Mouse (Mus musculus) cerebellum, adult 2 months (tissue): ENCODE data around the gene Ptp4a2. TPM values are rescaled to one million over a fixed set of nuclear protein-coding genes. Genes with fewer than 3 reads are reported as not detected.

Source experiments
- DNase-seq, 2 experiments: peaks; one replicate each; pipeline ENCODE4 v3.0.0; 2021
- H3K27ac ChIP-seq: fragments of 200-500 bp; 2 replicates; pipeline ENCODE4 v1.5.1; 2012; ENCODE audit warnings: low read length, control low read depth, inconsistent platforms; ENCODE audit not compliant: insufficient read depth
- H3K27me3 ChIP-seq: fragments of 200-500 bp; 2 replicates; pipeline ENCODE4 v1.6.1; 2012; ENCODE audit warnings: inconsistent platforms, mild to moderate bottlenecking, low read length, moderate library complexity; ENCODE audit not compliant: control insufficient read depth, insufficient read depth
- H3K4me1 ChIP-seq: fragments of 200-500 bp; 2 replicates; pipeline ENCODE4 v1.6.1; 2011; ENCODE audit warnings: low read length; ENCODE audit not compliant: control insufficient read depth, insufficient read depth
- H3K4me3 ChIP-seq: fragments of 200-500 bp; replicated peaks from 2 replicates; pipeline ENCODE3; 2011; ENCODE audit warnings: mild to moderate bottlenecking, low read depth, low read length, control low read depth; ENCODE audit not compliant: insufficient read depth
- CTCF ChIP-seq: fragments of 200-500 bp; IDR thresholded peaks from 2 replicates; pipeline ENCODE4 v1.5.1; 2011; ENCODE audit warnings: low read depth, mild to moderate bottlenecking, control low read depth, low read length, moderate library complexity, borderline replicate concordance; ENCODE audit not compliant: insufficient read depth
- POLR2A ChIP-seq: fragments of 200-500 bp; IDR thresholded peaks from 2 replicates; pipeline ENCODE4 v1.6.1; 2011; ENCODE audit warnings: low read length, control low read depth, borderline replicate concordance; ENCODE audit not compliant: insufficient read depth
- WGBS: fragments of 180-500 bp; shearing (Covaris S2); methylation state at CpG from one replicate; pipeline ENCODE4 v1.1.7; 2018; 5-methylcytosine and 5-hydroxymethylcytosine counted together
- polyA plus RNA-seq: library from polyadenylated mRNA; depleted of rRNA; stranded (reverse); fragments of >200 nt; gene quantifications from 2 replicates; pipeline ENCODE4 v1.2.3, GENCODE M21; 2012

Gene Ptp4a2
- polyA plus RNA-seq, 1 experiment, result 66.3 TPM

- Histone ChIP-seq H3K27me3 (no peaks in the 10 kb centered on the region), H3K4me1 (peaks cover 4% of the 10 kb centered on the region; the same call in 1 of the 2 replicates), H3K4me3 (peak overlapping the region; percentile 41), H3K27ac (no peak overlapping the region)
- TF ChIP-seq CTCF (no peak), POLR2A (no peak)
- DNase-seq, result peak; percentile 45 to 58
- 4% methylated on average over 21 of the region's 21 CpGs for WGBS
Measured at GRCm38 (mm10) chr4:129771672-129772521, 39.1 kb upstream of the Ptp4a2 start.

DNA sequence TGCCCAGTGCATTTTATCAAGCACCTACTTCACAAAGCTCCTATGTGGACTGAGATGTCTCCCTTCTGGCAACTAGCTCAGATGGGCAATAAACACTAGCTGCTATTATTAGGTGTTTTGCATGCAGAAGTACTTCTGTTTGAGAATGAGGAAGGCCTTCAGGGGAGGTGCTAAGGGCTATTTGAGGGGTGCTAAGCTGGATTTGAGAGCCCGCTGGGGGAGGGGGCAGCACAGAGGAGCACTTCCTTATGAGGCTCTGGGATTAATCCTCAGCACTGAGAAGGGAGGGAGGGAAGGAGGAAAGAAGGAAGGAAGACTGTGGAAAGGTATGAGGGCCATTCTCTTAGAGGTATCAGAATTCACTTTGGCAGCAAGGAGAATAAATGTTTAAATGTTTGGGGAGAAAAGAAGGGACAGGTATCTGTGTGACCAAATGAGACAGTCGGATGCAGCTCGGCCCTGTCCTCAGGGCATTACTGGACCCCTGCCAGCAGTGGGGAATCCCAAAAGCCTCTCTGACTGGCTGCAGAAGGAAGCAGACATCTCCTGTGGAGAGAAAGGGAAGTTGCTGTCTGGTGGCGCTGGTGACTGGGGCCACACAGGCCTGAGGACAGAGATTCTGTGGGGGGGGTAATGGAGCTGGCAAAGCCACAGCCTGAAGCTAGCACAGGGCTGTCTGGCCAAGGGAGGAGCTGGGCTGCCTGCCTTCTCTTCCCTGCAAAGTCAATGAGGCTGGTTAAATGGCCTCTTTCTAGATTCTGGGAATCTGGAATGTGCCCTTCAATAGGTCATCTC lies 28.9 kb upstream of the Ptp4a2 start:
- H3K27ac ChIP-seq, result no peak overlapping the region
- peak; percentile 28 to 52 for DNase-seq
- no peak overlapping the region for H3K4me3 ChIP-seq
- no peaks in the 10 kb centered on the region for H3K27me3 ChIP-seq
- no peaks in the 10 kb centered on the region; the same call in none of the 2 replicates for H3K4me1 ChIP-seq
- 13% methylated on average over 4 of the region's 4 CpGs for WGBS
- TF ChIP-seq CTCF, result no peak
- TF ChIP-seq POLR2A, result no peak

- Histone ChIP-seq H3K27ac (no peak overlapping the region), H3K27me3 (no peaks in the 10 kb centered on the region)
- 39% methylated on average over 3 of the region's 3 CpGs for WGBS
Measured at GRCm38 (mm10) chr4:129782857-129783331, 28.1 kb upstream of the Ptp4a2 start.

DNA sequence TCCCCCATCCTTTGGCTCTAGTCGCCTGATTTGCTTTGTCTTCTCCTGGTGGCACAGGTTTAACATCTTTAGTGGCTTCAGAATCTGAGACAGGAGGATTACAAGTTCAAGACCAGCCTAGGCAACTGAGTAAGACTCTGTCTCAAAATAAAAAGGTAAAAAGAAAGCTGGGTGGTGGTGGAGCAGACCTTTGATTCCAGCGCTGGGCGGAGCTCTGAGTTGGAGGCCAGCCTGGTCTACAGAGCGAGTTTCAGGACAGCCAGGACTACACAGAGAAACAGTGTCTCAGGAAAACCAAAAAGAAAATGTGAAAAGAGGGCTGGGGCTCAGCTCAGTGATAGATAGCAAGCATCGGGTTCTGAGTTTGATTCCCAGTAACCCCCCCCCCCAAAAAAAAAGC lies 27.5 kb upstream of the Ptp4a2 start:
- TF ChIP-seq POLR2A (no peak), CTCF (no peak)
- WGBS, result 68% methylated on average over 5 of the region's 5 CpGs
- Histone ChIP-seq H3K27me3 (no peaks in the 10 kb centered on the region; the same call in 1 of the 2 replicates), H3K27ac (no peak overlapping the region), H3K4me3 (no peak overlapping the region), H3K4me1 (no peaks in the 10 kb centered on the region; the same call in none of the 2 replicates)
- DNase-seq, result no peak

More at GRCm38 (mm10) chr4:129782857-129783331, 28.1 kb upstream of the Ptp4a2 start:
- no peaks in the 10 kb centered on the region; the same call in none of the 2 replicates for H3K4me1 ChIP-seq
- H3K4me3 ChIP-seq, result no peak overlapping the region
- TF ChIP-seq CTCF (no peak), POLR2A (no peak)
- no peak for DNase-seq

GRCm38 (mm10) chr4:129785178-129785577 lies 25.8 kb upstream of the Ptp4a2 start:
- H3K27ac ChIP-seq, result no peak overlapping the region
- DNase-seq, result peak; percentile 59 to 67
- WGBS, result under 1% methylated on average over 4 of the region's 4 CpGs
- H3K4me1 ChIP-seq, result no peaks in the 10 kb centered on the region; the same call in none of the 2 replicates
- H3K27me3 ChIP-seq, result no peaks in the 10 kb centered on the region; the same call in 1 of the 2 replicates
- H3K4me3 ChIP-seq, result no peak overlapping the region
- peak; percentile 70 for TF ChIP-seq CTCF
- TF ChIP-seq POLR2A, result no peak

GRCm38 (mm10) chr4:129788693-129789092 lies 22.3 kb upstream of the Ptp4a2 start:
- H3K4me1 ChIP-seq, result no peaks in the 10 kb centered on the region
- DNase-seq, result no peak
- H3K4me3 ChIP-seq, result no peak overlapping the region
- WGBS, result 89% methylated on average over 8 of the region's 8 CpGs
- H3K27ac ChIP-seq, result no peak overlapping the region
- no peak for TF ChIP-seq POLR2A
- no peak for TF ChIP-seq CTCF
- H3K27me3 ChIP-seq, result no peaks in the 10 kb centered on the region; the same call in 1 of the 2 replicates

- no peak for DNase-seq
- H3K27me3 ChIP-seq, result no peaks in the 10 kb centered on the region; the same call in 1 of the 2 replicates
- no peak overlapping the region for H3K4me3 ChIP-seq
- H3K27ac ChIP-seq, result no peak overlapping the region
- H3K4me1 ChIP-seq, result no peaks in the 10 kb centered on the region
- TF ChIP-seq CTCF, result no peak
- no peak for TF ChIP-seq POLR2A
- 97% methylated on average over 2 of the region's 2 CpGs for WGBS
Measured at GRCm38 (mm10) chr4:129789635-129790034, 21.4 kb upstream of the Ptp4a2 start.
